Mouse (Mus musculus) heart, adult 9 months (tissue): ENCODE data around the gene Slc2a10.

ENCODE experiments used
- DNase-seq, 2 experiments: peaks; one replicate each; pipeline ENCODE4 v3.0.0; 2022; ENCODE audit warnings: low spot score in 2 of 2

The Slc2a10 gene

DNA sequence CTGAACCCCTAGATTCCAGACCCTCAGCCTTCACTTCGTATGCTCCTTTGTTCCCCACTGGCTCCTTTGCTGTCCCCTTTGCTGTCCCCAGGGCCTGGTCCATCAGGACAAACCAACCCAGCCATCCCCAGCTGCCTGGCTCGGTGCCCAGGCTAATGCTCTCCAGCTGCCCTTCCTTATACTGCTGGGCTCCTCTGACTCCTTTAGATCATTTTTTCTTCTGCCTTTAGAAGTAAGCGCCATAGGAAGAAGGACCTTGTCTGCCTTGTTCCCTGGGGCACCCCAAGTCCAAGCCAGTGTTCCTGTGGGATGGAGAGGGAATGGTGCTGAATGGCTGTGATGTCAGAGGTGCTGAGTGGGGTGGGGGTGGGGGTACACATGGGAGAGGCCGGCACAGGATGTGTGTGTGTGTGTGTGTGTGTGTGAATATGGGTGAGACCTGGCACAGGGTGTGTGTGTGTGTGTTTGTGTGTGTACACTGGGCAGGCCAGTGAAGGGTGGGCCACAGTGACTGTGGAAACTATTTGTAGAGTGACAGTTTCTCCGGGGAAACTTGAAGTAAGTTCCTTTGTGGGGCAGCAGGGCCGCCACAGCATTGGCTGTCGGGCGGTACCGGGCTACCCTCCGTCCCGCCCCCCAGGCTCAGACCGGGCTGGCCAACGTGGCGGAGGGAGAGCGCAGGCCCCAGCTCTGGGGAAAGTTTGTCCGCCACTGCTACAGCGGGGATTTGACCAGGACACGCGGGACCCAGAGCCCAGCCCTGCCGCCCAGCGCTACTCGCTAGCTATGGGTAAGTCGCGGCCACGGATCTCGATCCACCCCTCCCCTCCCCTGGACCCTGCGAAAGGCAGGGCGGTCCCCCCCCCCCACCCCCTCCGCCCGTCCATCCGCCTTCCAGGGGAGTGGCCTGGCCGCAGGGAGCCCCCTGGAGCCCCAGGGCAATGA is at the start of gene Slc2a10:
TSS of gene Slc2a10 (plus strand) at position 529 of the 945 bp plus-strand sequence.
- DNase-seq = peak; percentile 67 to 73

DNA sequence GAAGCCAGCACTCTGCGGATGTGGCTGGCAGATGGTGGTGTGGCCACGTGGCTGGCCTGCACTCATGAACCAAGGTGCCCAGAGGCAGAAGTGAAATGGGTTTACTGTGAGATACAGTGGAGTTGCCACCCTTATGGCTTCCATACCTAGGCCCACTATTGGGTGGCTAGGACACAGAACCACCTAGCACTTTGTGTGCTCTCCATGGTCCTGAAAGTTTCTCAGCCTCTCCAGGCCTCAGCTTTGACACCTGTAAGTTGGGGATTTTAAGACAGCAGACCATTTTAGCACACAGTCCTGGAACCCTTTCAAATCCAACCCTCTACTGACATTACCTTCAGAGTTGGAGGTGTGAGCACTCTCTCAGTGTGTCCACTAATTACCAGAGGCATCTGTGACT is 46.9 kb upstream of the Slc2a10 start:
- DNase-seq = no peak

DNA sequence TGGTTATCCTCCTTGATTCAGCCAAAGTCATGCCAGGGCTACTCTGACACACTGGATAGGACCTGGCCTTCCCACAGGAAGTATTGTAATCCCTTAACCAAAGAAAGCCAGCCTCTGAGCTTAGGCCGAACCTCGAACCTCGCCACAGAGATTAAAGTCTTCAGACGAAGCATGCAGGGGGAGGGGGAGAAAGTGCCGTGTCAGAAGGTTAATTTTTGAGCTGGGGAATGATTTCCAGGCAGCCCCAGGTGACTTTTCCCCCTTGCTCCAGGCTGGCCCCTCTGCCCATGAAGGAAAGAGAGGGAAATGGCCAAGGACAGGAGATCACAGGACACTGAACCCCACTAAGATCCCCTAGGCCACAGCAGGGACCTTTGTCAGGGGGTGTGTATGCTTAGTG is 45.4 kb upstream of the Slc2a10 start:
- no peak for DNase-seq

DNA sequence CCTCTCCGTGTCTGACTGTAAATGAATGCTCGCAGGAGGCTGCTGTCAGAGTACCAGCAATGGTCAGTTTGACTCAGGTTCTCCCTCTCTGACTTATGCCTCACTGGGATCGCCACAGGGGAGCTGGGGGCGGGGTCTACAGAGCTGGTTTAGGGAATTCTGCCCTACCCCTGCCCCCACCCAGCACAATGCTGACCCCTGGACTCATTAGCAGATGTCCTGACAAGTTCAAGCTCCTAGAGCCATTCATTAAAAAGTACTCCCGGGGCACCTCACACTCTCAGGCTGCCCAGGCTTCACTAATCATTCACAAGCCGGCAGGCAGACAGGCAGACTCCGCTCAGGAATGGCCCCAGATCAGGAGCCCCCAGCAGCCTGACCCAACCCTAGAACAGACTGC is 43.9 kb upstream of the Slc2a10 start:
- no peak for DNase-seq

DNA sequence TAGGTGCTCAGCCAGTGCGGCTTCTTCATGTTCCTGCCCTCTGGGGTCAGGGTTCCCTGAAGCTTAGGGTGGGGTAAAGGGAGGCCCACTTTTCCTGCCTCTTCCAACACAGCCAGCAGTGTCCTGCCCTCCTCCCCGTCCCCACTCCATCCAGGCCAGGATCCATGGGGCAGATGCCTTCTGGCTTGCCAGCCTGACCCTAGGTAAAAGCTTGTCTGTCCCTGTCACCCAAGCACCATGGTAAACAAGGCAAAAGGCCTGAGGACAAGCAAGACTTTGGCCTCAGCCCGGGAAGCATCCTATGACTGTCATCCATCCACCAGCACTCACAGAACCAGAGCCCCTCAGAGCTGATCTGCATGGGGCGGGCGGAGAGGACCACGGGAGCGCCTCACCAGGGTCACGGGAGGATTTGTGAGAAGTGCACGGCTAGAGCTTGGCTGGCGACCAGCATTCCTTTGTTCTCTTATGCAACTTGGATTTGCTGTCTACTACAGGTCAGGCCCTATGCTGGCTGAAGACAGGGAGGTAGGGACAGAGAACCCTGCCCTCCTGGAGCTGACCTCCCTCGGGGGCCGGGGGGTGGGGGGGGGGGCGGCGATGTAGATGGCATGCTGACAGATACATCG is 35.6 kb upstream of the Slc2a10 start:
- peak; percentile 18 to 39 for DNase-seq

DNA sequence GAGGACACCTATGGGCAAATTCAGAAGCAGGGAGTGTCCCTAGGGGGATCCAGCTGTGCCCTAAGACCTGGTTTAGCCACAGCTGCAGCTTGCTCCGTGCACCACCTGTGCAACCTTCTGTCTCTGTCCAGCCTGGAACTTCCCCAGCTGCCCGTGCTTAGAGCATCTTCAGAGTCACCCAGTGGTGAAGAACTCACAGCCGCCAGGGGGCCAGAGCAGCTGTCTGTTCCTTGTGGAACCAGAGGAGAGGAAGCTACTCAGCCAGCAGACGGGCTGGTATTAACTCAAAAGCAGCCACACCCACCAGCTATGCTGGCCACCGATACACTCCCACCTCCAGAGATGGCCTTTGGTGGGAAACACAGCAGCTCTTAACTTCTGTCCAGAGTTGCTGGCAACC is 33.4 kb upstream of the Slc2a10 start:
- DNase-seq = no peak

DNA sequence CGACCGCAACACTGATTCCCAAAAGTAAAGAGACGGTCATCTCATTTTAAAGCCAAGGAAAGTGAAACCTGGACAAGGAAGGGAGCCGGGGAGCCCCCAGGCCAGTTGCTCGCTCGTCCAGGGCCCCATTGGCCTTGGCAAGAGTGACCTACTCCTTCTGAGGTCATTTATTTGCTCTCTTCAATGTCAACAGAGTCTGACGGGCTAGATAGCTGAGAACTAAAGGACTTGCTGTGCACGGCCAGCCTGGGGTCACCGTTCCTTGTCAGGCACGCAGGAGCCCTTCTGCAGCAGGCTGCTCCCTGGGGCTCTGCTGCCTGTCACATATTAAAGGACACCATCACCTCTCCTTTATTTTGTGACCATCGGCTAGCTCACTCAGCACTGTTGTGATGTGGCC is 31.6 kb upstream of the Slc2a10 start:
- DNase-seq = no peak

DNA sequence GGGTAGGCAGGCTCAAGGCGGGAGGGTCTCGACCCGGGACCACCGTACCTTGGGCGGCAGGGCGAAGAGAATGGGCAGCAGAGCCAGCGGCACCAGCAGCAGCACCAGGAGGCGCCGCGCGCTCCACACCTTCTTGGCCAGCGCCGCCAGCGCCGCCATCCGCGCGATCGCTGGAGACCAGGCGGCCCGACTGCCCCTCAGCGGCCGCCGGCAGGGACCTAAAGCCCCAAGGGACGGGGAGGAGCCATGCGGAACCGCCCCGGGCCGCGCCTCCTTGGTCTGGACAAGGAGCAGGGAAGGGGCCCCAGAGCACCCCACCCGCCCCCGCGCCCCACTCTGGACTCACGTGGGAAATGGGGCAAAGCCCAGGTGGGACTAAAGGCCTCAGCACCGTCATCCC is 30.6 kb upstream of the Slc2a10 start, which contains the start of gene Slc13a3:
TSS of gene Slc13a3 (minus strand) at position 228 of the 400 bp plus-strand sequence.
- DNase-seq = no peak

DNA sequence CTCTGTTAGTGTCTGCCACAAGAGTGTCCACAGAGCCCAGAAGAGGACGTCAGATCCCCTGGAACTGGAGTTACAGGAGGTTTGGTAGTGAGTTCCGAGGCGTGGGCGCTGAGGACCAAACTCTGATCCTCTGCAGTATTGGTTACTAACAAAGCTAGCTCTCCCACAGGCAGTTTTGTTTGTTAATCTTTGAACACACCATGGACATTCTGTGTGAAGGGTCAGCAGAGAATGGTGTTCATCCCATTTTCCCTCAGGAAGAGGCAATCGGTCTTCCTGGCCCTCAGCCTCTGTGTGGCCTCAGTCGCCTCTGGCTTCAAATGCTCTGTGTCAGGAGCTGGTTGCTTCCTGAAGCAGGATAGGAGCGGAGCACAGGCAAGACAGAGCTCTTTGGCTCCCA is 28.2 kb upstream of the Slc2a10 start:
- no peak for DNase-seq

DNA sequence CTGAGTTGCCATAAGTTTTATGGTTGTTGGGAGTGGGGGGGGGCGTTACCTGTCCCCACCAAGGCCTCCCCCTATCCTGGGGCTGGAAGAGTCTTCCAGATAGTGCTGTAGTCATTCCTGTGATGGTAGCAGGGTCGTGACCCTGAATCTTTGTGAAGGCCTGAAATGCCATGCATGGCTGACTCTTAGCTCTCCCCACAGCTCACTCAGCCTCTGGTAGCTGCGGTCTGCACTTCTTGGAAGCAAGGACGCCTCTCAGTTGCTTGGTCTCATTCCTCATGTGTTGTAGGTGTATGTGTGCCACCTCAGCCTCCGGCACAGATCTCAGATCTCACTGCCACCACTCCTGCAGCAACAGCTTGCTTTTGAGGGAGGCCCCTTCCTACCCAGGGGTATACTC is 27.7 kb upstream of the Slc2a10 start:
- DNase-seq = no peak

DNA sequence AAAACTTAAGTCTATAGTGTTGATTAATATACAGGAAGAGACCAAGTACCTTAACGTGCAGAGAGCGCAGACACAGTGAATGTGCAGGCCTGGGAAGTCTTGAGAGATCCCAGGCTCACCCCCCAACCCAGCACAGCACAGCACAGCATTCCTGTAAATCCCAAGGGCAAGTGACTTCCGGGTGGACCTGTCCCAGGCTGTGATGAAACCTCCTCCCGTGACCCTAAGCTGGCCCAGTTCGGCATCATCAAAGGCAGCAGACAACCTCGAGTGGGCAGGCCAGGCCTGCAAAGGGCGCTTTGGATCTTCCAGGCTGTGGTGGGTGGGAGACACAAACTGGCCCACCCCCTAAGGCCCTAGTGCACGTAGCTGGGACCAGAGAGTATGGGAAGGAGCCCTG is 21.6 kb upstream of the Slc2a10 start:
- DNase-seq = no peak

DNA sequence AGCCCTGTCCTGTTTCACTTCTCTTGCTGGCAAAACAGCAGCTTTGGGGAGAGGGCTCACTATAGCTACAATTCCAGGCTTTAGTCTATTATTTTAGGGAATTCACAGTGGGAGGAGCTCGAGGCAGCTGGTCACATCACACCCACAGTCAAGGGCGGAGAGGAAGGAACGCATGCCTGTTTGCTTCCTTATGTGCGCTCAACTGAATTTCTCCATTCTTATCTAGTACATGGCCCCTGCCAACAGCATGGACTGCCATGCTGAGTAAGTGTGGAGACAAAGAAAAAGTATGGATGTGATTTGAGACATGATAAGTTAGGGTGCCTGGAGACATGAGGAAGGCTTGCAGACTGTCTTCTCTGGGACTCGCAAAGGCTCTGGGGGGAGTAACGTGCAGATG is 19.4 kb upstream of the Slc2a10 start:
- DNase-seq = no peak

DNA sequence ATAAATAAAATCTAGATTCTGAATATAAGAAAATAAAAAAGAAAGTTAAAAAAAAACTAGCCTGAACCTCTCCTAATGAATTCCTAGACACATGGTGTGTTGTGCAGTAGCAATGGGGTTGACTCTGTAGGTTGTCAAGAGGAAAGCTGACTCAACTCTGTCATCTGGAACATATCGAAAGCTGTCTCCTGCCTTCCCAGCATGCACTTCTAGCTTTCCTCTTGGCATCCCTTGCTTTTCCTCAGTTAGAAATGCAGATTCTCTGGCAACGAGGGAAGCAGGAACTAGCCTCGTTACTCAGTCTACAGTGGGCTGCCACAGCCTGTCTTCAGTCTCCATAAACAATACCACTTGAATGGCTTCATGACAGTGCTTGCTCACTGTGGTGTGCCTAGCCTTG is 17.8 kb upstream of the Slc2a10 start:
- no peak for DNase-seq

DNA sequence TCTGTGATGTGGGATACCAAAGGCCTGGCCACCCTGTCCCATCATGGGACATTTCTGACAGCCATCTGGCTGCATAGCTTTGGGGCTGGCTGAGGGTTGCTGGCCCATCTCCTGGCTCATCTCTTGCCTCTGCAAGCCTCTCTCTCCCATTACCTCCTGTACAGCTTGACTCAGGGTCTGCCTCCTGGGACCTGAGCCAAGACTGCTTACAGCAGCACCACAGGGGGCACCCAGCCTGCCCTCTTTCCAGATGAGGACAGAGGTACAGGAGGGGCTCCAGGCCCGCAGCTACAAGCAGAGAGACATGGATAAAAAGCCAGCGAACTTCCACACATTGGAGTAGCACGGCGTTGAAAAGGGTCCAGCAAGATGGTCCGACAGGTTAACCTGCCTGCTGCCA is 17.2 kb upstream of the Slc2a10 start:
- no peak for DNase-seq

DNA sequence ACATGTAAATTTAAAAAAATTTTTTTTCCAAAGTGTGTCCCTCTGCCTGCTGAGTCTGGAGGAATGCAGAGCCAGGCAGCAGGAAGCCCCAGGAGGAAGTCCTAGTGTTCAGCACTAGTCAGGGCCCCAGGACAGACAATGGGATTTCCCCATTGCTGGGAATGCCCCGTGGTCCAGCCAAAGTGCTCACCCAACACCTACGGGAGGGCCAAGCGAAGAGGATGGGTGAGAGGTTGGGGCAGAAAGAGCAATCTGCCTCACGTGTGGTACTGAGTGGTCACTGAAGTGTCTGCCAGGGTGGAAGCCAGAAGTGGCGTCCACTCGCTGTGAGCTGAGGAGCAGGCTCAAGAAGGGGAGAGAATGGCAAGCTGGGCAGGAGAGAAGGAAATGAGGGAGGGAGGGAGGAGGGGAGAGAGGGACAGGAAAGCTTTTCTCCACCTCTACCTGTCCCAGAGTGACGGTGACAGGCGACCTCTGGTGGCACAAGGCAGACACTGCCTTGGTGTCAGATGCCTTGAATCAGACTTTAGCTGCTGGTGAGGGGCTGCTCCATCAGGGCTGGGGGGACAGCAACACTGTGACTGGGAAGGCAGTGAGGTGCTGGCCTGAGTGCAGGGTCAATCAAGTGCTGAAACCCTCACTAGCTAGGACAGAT is 16.6 kb upstream of the Slc2a10 start:
- peak in 1 of 2 experiments; percentile 7 for DNase-seq

DNA sequence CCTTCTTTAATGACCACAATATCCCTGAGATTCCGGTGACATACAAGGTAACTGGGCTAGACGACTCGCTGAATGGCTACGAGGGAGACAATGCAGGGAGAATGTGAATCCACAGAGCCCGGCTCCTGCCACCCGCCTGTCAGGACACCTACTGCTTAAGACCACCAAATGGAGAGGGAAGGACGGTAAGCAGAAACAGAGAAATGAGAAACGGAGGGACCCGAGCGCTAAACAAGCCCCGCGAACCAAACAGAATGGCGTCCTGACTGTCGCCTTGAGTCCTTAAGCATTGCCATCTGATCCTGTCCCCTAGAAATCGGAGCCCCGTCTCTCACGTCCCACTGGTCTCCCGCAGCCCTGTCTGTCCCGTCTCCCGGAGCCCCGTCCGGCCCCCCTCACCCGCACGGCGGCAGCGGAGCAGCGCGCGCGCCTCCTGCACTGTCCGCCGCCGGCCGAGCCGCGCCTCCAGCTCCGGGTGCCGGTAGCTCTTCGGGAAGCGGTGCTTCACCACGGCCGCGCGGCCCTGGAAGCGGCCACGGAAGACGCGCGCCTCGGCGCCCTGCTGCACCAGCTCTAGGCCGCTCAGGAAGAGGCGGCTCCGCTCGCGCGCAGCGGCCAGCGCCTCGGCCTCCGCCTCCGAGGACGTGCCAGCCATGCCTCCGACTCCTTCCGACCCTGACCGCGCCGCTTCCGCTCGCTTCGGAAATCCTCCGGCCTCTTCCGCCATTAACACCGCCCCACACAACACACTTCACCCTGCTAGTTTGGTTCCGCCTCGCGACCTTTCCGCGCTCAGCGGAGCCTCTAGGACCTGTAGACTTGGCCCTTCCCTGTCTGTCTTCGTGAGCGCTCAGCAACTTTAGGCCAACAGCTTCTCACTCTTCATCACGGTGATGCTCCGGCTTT is 10.7 kb upstream of the Slc2a10 start, which contains the start of gene Trp53rka:
TSS of gene Trp53rka (minus strand) at position 677 of the 906 bp plus-strand sequence.
- DNase-seq = peak; percentile 79 to 81

DNA sequence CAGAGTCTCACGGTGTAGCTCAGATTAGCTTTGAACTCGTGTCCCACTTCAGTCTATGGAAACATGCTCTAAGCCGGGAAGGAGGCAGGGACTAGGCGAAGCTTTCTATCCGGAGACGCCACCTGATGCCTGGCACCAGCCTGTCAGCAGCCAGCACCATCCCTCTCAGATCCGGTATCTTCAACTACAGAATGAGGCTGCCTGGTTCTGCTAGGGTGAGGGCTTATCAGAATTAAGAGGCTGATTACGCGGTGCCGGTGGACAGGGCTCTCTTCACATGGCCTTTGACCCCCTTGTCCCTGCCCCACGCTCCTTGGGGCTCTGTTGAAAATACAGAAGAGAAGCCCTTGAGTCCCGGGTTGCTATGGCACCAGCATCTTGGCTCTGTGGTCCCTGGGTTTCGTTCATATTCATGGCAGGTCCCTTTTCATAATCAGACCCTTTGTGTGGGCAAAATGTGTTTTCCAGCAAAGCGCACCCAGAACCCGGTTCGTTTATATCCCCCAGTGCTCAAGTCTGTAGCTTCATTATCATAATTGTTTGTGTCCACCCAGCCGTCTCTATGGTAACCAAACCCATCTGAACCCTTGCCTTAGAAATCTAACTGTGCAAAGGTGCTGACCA is 9.9 kb upstream of the Slc2a10 start:
- DNase-seq = peak in 1 of 2 experiments; percentile 3

DNA sequence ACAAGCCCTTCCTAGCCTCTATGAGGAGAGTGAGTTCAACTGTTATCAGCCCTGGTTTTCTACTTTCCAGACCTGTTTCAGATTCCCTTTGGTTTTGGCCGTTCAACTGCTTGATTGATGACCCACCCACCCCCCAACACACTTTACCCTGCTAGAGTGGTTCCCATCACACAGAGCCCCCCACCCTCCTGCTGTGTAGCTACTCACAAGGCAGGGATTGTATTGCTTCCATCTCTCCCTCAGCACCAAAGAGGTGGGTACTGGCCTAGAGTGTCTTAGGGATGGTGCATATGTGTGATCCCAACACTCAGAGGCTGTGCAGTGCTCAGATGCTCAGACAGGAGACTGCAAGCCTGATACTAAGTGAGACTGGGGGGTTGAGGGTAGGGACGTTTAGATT is 9.1 kb upstream of the Slc2a10 start:
- DNase-seq = no peak

DNA sequence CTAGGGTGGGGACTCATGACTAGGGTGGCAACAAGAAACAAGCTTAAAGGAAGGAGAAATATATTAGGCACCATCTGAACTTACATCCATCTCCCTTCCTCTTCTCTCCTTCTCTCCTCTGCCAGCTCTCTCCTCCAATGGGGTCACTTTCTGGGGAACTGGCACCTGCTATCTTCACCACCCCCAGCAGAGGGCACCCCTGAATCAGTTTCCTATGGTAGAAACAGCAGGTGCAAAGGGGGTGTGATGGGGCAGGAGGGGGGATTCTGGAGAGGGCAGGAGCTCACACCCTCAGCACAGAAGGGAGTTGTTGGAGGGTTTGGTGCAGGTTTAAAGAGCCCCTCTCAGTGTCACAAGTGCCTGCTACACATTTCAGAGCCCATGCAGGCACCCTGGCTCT is 7.3 kb upstream of the Slc2a10 start:
- DNase-seq = peak in 1 of 2 experiments; percentile 18

DNA sequence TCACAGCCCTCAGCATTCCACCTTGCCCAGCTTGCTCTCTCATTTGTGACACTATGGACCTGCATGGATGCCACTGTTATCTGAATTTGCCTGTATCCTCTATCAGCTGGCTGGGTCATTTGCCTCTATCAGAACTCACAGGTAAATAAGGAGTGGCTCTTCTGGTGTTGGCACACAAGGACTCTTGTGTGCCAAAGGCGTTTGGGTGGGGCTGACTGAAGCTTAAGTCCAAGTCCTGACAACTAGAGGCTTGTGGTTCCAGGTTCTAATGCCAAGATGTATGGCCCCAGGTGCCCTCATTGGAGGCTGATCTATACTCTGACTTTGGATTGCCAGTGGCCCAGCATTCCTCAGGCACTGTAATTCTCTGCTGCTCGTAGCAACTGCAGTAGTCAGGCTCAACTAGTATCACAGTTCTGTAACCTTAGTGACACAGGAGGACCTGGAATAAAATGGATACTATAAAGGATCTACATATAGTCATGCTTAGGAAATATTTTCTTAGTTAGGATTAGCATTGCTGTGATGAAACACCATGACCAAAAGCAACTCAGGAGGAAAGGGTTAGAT is 5.8 kb upstream of the Slc2a10 start:
- DNase-seq = no peak

DNA sequence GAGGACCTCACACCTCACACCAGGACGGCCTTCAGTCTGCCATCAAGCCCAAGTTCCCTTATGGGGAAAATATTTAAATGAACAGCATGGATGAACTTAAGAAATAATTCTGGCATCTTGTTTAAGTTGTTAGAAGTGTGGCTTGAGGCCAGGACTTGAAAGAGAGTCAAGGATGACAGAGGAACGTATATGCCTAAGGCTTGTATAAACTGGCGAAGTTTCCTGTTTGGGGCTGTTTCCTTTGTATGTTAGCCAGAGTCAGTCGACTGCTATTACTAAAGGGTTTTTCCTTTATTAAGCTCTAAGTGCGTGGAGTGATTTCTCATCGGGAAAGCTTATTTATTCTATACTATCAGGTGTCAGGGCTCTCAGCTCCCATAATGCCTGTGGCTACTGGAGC is 4.8 kb upstream of the Slc2a10 start:
- no peak for DNase-seq
